Mouse (Mus musculus): ENCODE measurements around the gene Foxn1.

The Foxn1 gene

DNA sequence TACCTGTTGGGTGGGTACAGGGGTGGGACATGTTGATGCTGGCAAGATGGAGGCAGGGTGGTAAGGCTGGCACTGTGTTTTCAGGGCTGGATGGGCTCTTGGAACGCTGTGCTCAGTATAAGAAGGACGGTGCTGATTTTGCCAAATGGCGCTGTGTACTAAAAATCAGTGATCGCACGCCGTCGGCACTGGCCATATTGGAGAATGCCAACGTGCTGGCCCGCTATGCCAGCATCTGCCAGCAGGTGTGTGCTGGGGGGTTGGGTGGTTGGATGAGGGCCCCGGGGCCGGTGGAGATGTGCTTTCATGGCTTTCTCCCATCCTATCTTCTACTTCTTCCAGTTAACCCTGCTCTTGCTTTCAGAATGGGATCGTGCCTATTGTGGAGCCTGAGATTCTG lies 61.4 kb downstream of the Foxn1 start:
- DNase-seq: no peak

DNA sequence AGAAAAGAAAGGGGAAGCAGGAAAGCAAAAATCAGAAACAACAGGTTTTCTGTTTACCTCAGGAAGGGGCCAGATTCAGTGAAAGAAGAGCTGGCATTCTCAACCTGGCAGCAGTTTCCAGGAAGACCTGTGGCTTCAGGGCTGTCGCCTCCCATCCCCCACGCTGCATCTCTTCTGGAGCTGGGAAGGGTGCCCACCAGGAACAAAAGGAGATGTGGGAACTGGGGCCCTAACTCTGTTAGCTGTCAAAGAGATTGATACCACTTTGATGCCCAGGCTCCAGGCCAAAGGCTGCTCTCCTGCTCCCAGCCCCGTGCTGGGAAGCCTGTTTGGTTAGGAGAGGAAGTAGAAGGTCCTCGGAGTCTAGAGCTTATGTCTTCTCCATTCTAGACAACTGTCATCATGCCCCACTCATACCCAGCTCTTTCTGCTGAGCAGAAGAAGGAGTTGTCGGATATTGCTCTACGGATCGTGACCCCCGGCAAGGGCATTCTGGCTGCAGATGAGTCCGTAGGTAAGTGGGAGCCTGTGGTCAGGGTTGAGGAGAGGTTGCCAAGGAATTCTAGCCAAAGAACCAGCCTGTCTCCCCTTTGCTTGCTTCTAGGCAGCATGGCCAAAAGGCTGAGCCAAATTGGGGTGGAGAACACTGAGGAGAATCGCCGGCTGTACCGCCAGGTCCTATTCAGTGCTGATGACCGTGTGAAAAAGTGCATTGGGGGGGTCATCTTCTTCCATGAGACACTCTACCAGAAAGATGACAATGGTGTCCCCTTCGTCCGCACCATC lies 62.2 kb downstream of the Foxn1 start:
- DNase-seq: no peak

DNA sequence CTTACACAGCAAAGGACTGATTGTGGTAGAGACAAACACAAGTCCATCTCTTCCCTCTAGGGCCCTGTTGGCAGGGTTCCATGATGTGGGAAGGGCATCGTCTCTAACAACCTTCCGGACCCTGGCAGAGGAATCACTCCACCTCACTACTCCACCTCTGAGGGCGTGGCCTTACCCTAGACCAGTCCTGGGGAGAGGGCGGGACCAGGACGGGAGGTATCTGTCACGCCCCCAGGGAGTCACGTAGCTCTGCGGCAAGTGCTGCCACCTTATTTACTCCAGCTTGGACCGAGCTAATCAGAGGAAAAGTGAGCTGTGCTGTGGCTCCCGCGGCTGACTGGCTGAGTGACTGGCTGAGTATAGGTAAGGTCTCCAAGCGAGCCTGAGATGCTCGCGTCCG lies 63.5 kb downstream of the Foxn1 start, which contains the start of gene Aldoc:
Aldoc (plus strand) TSS at position 109 of the 400 bp plus-strand sequence.
- DNase-seq: peak; percentile 89 to 92

DNA sequence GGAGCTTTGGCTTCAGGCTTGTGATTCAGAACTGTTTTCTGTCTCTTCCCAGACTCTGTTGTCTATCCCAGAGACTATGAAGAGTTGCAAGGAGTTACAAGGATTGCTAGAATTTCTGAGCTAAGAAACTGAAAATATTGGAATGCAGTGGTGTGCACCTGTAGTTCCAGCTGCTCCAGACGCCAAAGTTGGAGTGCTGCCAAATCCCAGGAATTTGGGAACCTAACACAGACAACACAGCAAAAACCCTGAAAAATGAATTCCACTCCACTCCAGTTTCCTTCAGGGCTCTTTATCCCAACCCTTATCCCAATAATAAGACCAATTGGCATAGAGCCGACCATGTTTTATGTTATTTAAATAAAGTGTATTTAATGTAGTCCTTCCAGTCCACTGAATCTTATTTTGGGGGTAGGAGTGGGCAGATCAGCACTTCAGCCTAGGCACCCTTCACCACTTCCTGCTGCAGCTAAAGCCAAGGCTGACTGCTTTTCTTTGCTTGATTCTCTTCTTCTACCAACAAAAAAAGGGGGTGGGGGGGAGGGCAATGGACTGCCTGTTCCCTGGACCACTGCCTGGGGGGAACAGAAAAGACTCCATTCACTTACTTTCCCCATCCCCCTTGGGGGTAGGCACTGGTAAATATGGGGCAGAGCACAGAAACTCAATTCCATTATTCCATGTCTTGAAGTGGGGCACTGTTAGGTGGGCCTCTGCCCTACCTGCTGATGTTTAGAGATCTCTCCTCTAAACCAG lies 64.1 kb downstream of the Foxn1 start:
- DNase-seq: no peak

DNA sequence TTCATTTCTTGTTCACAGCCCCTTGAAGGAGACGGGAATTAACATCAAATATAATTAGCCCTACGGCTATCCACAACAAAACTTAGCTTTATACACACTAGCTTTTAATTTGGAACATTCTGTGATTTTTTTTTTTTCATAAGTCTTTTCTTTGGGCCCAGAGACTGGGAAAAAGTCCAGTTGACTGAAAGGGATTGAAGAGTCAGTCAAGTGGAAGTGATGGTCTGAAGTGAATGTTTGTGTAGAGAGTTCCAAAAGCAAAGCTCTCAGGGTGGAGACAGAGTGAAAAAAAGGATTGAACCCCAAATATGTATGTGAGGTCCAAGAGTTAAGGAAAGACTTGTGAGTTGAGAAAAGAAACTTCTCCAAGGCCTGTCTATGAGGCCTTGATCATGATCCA lies 67.9 kb downstream of the Foxn1 start:
- no peak for DNase-seq

DNA sequence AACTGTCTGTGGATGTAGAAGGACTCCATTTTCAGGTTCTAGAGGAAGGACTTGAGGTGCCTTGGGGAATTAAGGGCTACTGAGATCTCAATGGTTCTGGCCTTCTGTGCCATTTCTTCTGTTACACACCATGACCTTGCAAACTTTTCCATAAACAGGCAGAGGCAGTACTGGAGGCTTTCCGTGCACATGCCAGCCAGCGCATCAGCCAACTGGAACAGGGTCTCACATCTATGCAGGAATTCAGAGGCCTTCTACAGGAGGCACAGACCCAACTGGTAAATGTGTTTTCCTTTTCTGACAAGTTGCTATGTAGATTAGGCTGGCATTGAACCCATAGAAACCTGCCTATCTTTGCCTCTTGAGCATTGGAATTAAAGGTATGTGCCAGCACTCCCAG lies 72.7 kb downstream of the Foxn1 start:
- no peak for DNase-seq

DNA sequence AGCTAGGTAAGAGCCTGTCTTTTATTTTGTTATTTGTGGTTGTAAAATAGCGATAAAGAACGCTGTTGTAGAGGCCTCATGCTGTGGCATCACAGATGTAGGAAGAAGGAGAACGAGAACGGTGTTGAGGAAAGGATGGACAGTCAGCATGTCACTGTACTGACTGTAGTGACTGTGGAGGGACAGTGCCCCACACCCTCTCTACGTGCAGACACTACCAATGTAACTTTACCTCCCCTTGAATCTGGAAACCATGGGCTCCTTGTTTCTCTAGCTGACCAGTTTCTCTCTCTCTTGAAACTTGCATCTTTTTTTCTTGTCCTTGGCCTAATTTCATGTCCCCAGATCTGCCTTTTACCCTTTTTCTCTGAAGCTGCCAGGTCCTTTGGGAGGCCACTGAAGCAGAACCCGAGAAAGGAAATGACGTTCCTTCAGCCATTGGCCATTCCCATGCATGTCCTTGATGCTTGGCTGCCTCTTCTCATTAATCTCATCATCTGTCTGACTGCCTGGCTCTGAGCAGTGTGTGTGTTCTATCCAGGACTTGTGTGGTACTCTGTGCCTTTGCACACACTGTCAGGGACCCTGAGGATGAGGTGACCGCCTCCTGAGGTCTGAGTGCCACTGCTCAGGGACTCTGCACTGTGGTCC lies 75.4 kb downstream of the Foxn1 start:
- no peak for DNase-seq

Data from B cell, adult 2 months (primary cell).